Mouse (Mus musculus) ES-Bruce4 (cell line): ENCODE measurements around the gene Rab21. TPM values are rescaled to one million over a fixed set of nuclear protein-coding genes. Genes with fewer than 3 reads are reported as not detected.

Experiments used
- H3K27ac ChIP-seq: 2 replicates; pipeline ENCODE4 v1.5.1; 2012; ENCODE audit warnings: low read length, inconsistent platforms; ENCODE audit not compliant: insufficient read depth
- H3K27me3 ChIP-seq: 2 replicates; pipeline ENCODE4 v1.6.1; 2012; ENCODE audit warnings: mild to moderate bottlenecking, low read length, inconsistent platforms; ENCODE audit not compliant: control insufficient read depth, poor library complexity, insufficient read depth, severe bottlenecking
- H3K36me3 ChIP-seq: 2 replicates; pipeline ENCODE4 v1.6.1; 2012; ENCODE audit warnings: inconsistent platforms, mild to moderate bottlenecking, low read length, moderate library complexity; ENCODE audit not compliant: control insufficient read depth, poor library complexity, insufficient read depth, severe bottlenecking
- H3K4me1 ChIP-seq: one replicate; pipeline ENCODE4 v1.8.1; 2011; ENCODE audit warnings: low read length; ENCODE audit not compliant: control insufficient read depth, insufficient read depth
- H3K4me3 ChIP-seq: 2 replicates; pipeline ENCODE4 v1.5.1; 2011; ENCODE audit warnings: low read depth, mild to moderate bottlenecking, low read length
- H3K9ac ChIP-seq: 2 replicates; pipeline ENCODE4 v1.6.1; 2012; ENCODE audit warnings: low read depth, mild to moderate bottlenecking, inconsistent platforms; ENCODE audit not compliant: poor library complexity, severe bottlenecking
- H3K9me3 ChIP-seq: replicated peaks from 2 replicates; pipeline ENCODE4 v1.6.1; 2012; ENCODE audit warnings: mild to moderate bottlenecking, low read length, inconsistent platforms; ENCODE audit not compliant: control insufficient read depth, poor library complexity, insufficient read depth, severe bottlenecking
- CTCF ChIP-seq: IDR thresholded peaks from one replicate; pipeline ENCODE4 v1.8.1; 2011; ENCODE audit warnings: low read depth, low read length
- EP300 ChIP-seq: IDR thresholded peaks from 2 replicates; pipeline ENCODE4 v1.6.1; 2011; ENCODE audit warnings: low read depth, low read length; ENCODE audit not compliant: insufficient read depth
- POLR2A ChIP-seq: IDR thresholded peaks from one replicate; pipeline ENCODE4 v1.8.1; 2011; ENCODE audit warnings: low read length; ENCODE audit not compliant: insufficient read depth
- polyA plus RNA-seq: library from polyadenylated mRNA; stranded (reverse); fragments of >200 nt; gene quantifications from 2 replicates; pipeline ENCODE4 v1.2.4, GENCODE M21; 2011; ENCODE audit warnings: low read depth; ENCODE audit not compliant: missing spikeins, insufficient read depth, insufficient read length

Rab21 gene
- polyA plus RNA-seq, 1 experiment, result 37.2 TPM

DNA sequence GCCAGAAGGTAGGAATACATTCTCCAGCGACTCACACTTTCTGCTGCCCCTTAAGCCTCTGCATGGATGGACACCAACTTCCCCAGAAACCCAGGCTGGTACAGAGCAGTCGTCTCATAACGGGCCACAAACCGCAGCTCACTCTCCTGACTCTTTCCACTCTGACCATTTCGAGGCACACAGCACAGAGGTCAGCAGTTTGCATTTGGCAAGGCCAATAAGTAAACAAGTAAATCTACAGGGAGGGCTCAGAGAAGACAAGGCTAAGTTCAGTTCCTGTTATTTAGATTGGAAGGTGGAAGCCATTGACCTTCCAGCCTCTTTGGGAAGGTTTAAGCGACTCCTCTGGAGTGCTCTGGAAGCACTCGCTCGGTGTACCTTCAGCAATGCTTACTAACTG, 26.5 kb downstream of the Rab21 start:
- no peaks in the 10 kb centered on the region for H3K4me1 ChIP-seq
- no peaks in the 10 kb centered on the region for H3K27me3 ChIP-seq
- H3K4me3 ChIP-seq, result no peak overlapping the region
- TF ChIP-seq CTCF (no peak), POLR2A (no peak), EP300 (no peak)
- H3K27ac ChIP-seq, result no peak overlapping the region
- H3K36me3 ChIP-seq, result peaks cover 19% of the 10 kb centered on the region
- H3K9me3 ChIP-seq, result no peaks in the 10 kb centered on the region
- H3K9ac ChIP-seq, result no peak overlapping the region

DNA sequence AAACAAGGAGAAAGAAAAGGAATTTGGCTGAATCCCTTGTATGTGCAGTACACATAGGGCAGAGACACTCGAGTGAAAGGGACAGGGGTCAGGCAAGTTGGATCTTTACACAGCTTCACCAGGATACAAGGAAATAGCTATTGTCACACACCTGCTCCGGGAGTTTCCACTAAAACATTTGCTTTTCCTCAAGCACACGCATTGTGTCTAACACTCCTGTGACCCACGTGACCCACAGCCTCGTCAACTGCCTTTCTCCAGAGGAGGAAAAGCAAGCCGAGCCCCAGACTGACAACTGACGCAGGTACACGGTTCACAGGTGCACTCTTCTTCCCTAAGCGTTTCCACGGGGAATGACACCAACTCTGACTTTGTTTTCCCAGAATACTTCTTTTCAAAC, 31.2 kb downstream of the Rab21 start:
- Histone ChIP-seq H3K36me3 (no peaks in the 10 kb centered on the region), H3K27me3 (no peaks in the 10 kb centered on the region), H3K27ac (no peak overlapping the region), H3K9ac (no peak overlapping the region), H3K9me3 (no peaks in the 10 kb centered on the region), H3K4me3 (no peak overlapping the region), H3K4me1 (no peaks in the 10 kb centered on the region)
- TF ChIP-seq CTCF, result no peak
- no peak for TF ChIP-seq POLR2A
- no peak for TF ChIP-seq EP300

DNA sequence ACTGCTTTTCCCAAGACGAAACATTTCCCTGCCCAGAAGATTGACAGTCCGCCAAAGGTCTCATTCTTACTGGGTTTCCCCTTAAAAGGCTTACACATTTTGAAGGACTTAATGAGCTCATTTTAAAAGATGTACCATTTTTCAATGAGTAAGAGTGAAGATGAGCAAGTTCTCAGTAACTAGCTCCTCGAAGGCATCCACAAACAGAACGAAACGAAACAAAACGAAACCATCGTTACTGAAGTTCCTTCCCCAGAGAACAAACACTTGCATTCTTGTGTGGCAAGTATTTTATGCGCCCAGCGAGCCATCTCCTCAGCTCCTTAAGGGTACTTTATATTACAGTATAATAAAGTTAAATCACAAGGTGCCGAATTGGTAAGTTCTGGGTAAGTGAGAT, 34.0 kb downstream of the Rab21 start:
- H3K9me3 ChIP-seq, result no peaks in the 10 kb centered on the region
- H3K9ac ChIP-seq, result no peak overlapping the region
- TF ChIP-seq EP300 (no peak), POLR2A (no peak), CTCF (no peak)
- no peaks in the 10 kb centered on the region for H3K27me3 ChIP-seq
- H3K36me3 ChIP-seq, result no peaks in the 10 kb centered on the region
- H3K4me1 ChIP-seq, result no peaks in the 10 kb centered on the region
- H3K4me3 ChIP-seq, result no peak overlapping the region
- H3K27ac ChIP-seq, result no peak overlapping the region

DNA sequence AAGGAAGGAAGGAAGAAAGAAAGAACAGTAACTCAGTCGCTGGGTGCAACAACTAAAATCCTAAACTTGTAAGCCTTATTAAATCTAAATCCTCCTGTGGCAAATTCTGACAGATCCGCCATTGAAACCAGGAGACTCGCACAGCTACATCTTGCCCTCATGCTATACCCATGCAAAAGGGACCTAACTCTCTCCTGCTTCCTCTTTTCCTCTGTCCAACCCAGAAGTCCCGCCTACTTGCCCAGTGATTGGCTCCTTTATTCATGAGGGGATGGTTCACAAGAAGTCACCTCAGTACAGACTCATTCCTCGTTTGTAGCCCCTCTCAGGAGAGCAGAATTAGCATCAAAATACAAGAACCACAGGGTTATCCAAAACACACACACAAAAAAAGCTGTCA, 43.7 kb downstream of the Rab21 start:
- Histone ChIP-seq H3K9ac (0 out of 2 replicates have a peak overlapping the region, but pooled peaks have one; percentile 51), H3K27ac (no peak overlapping the region), H3K9me3 (no peaks in the 10 kb centered on the region), H3K4me3 (no peak overlapping the region), H3K27me3 (no peaks in the 10 kb centered on the region), H3K36me3 (no peaks in the 10 kb centered on the region), H3K4me1 (peaks cover 1% of the 10 kb centered on the region)
- TF ChIP-seq CTCF, result no peak
- TF ChIP-seq POLR2A, result no peak
- TF ChIP-seq EP300, result no peak

DNA sequence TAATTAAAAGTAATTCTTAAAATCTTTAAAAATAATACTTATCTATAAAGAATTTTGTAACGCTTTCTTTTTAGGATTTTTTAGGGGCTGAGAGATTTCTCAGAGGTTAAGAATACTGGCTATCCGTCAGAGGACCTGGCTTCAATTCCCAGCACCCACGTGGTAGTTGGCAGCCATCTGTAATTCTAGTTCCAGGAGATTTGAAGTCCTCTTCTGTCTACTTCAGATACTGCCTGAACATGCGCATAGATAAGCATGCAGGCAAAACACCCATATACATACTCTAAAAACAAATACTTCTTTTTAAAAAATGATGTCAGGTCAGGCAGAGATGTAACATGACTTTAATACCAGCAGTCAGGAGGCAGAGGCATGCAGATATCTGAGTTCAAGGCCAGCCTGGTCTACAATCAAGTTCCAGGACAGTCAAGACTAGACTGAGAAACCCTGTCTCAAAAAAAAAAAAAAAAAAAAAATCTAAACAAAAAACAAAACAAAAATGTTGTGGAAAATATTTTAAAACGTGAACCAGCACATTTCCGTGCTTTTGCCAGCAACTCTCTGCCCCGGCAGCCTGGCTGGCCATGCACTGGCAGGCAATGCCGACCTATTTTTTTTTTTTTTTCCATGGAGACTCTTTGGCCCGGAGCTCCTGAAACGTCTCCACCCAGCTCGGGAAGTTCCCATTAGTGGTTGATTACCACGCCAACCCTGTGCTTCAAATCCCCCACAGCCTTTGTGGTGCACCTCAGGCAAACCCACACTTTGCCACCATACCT, 44.6 kb downstream of the Rab21 start:
- Histone ChIP-seq H3K4me1 (peaks cover 1% of the 10 kb centered on the region), H3K27ac (no peak overlapping the region), H3K36me3 (no peaks in the 10 kb centered on the region), H3K9ac (peak overlapping the region; percentile 51; the same call in 1 of the 2 replicates), H3K27me3 (no peaks in the 10 kb centered on the region), H3K9me3 (no peaks in the 10 kb centered on the region), H3K4me3 (peak overlapping the region; percentile 59)
- TF ChIP-seq CTCF (no peak), POLR2A (no peak), EP300 (no peak)

DNA sequence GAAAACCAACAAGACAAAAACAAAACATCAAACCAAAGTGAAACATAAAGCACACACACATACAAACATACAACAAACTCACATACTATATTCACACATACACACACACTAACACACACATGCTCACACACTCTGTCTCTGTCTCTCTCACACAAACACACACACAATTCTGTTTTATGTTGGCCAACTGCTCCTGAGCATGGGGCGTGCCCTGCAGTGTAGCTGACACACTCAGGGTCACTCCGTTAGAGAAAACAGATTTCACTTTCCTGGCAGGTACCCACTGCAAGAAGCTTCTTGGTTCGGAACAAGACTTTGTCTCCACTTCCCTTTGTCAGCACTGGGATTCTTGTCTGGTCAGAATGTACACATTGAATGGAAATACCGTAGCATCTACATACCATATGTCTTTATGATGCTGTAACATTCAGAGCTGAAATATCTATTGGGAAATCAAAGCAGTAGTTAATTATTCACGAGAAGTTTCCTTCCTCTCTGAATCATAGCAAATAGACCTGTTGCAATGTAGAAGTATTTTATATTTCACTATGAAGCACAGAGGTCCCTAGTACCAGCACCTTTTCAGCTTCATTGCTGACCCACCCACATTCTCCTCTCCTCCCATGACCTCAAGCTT, 52.4 kb downstream of the Rab21 start:
- no peaks in the 10 kb centered on the region for H3K27me3 ChIP-seq
- no peaks in the 10 kb centered on the region for H3K9me3 ChIP-seq
- H3K4me1 ChIP-seq, result peaks cover 1% of the 10 kb centered on the region
- no peak for TF ChIP-seq CTCF
- no peak for TF ChIP-seq POLR2A
- TF ChIP-seq EP300, result no peak
- H3K27ac ChIP-seq, result no peak overlapping the region
- H3K9ac ChIP-seq, result no peak overlapping the region
- H3K36me3 ChIP-seq, result no peaks in the 10 kb centered on the region
- H3K4me3 ChIP-seq, result no peak overlapping the region
